Mouse (Mus musculus) mouse embryonic stem cell (cell line): ENCODE measurements at regions not wholly inside any gene's neighbourhood (a gene's known extent, or its start where the extent isn't known, plus 50 kb on each side); places are given as distances from the start of the nearest gene placed in this dataset.

Experiments used
- in situ Hi-C, 2 experiments: fragments of 300-500 bp; cut with MboI; formaldehyde crosslinking; loops; 1 replicate in 1 of 2; 3 replicates in 1 of 2; pipeline ENCODE4 v1.14.3; 2019 to 2020; ENCODE audit warnings: low sequenced_read_pairs in 2 of 2, low pct_unique_long_range_greater_than_20kb in 1 of 2, mixed read lengths in 1 of 2; ENCODE audit not compliant: unreplicated experiment in 1 of 2

- in situ Hi-C loops = no loop called here
These were observed 599.8 kb upstream of the Gcfc2 start for GRCm38 (mm10) chr6:81323690-81324089.

GRCm38 (mm10) chr6:81363969-81364529, 559.4 kb upstream of the Gcfc2 start:
- in situ Hi-C loops = no loop called here

GRCm38 (mm10) chr6:81388484-81388883, 535.0 kb upstream of the Gcfc2 start:
- in situ Hi-C loops = loop anchor here in 1 of 2 experiments (25.0 kb wide), 1 partner anchor 374 kb away; no protein-coding TSS in a partner anchor

- in situ Hi-C loops = no loop called here
These were observed 520.3 kb upstream of the Gcfc2 start for GRCm38 (mm10) chr6:81403122-81403521.

- in situ Hi-C loops = no loop called here
These were observed 509.9 kb upstream of the Gcfc2 start for GRCm38 (mm10) chr6:81413611-81414010.

- in situ Hi-C loops = no loop called here
These were observed 488.7 kb upstream of the Gcfc2 start for GRCm38 (mm10) chr6:81434745-81435144.

GRCm38 (mm10) chr6:81438951-81439722, 484.3 kb upstream of the Gcfc2 start:
- in situ Hi-C loops = no loop called here

GRCm38 (mm10) chr6:81441396-81441795, 482.1 kb upstream of the Gcfc2 start:
- in situ Hi-C loops = no loop called here

GRCm38 (mm10) chr6:81446019-81446800, 477.3 kb upstream of the Gcfc2 start:
- in situ Hi-C loops = no loop called here

GRCm38 (mm10) chr6:81447701-81448100, 475.8 kb upstream of the Gcfc2 start:
- in situ Hi-C loops = no loop called here

- in situ Hi-C loops = no loop called here
These were observed 475.1 kb upstream of the Gcfc2 start for GRCm38 (mm10) chr6:81448366-81448765.

GRCm38 (mm10) chr6:81461095-81461494, 462.4 kb upstream of the Gcfc2 start:
- in situ Hi-C loops = no loop called here

- in situ Hi-C loops = no loop called here
These were observed 459.0 kb upstream of the Gcfc2 start for GRCm38 (mm10) chr6:81464442-81464841.

- in situ Hi-C loops = no loop called here
These were observed 456.9 kb upstream of the Gcfc2 start for GRCm38 (mm10) chr6:81466536-81466935.

GRCm38 (mm10) chr6:81471340-81471955, 452.0 kb upstream of the Gcfc2 start:
- in situ Hi-C loops = no loop called here

GRCm38 (mm10) chr6:81472506-81472905, 451.0 kb upstream of the Gcfc2 start:
- in situ Hi-C loops = no loop called here

GRCm38 (mm10) chr6:81474786-81475185, 448.7 kb upstream of the Gcfc2 start:
- in situ Hi-C loops = no loop called here

GRCm38 (mm10) chr6:81487006-81487405, 436.5 kb upstream of the Gcfc2 start:
- in situ Hi-C loops = no loop called here

GRCm38 (mm10) chr6:81496239-81496638, 427.2 kb upstream of the Gcfc2 start:
- in situ Hi-C loops = no loop called here
